Mouse (Mus musculus): ENCODE measurements around the gene Zfp174.
A peak's percentile ranks its signal among the peaks of the same experiment; 100 is the strongest.

The Zfp174 gene

DNA sequence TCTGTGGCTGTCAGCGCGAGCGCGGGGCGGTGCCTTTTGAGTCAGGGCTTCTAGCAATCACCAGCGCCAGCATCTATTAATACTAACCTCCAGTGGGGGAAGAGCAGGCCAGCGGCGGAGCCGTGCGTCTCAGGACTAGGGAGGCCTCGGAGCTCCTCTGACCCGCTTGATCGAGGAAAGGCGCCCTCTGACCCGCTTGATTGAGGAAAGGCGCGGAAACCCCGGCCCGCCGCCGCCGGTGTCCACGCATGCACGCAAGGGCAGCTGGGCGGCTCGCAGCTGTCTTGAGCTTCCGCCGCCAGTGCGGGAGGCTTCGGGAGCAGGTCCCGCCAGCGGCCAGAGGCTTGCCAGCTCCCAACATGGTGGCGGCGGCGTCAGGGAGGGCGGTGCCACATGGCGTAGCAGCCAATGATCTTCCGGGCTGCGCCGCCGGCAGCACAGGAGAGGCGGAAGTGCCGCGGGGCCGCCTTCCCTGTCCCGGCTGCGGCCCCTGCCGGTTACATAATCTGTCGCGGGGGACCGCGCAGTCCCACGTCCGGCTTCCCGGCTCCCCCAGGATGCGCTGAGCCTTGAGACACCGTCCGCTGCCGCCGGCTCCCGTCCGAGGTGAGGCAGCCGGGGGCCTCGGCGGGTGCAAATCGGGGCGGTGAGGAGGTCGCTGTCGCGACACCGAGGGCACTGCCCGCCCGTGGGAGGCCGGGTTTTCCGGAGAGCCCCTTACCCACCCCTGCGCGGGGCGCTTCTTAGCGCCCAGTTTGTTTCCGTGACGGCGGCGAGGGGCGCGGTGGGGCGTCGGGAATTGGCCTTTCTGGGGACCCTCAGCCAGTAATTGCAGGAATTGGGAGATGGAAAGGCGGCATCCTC, 37.4 kb downstream of the Zfp174 start, which contains the start of the genes Zfp597 and Gm20695:
Zfp597 (minus strand) TSS at position 361 of the 864 bp plus-strand sequence.
Gm20695 (plus strand) TSS at position 448 of the 864 bp plus-strand sequence.
- DNase-seq, result peak; percentile 97

DNA sequence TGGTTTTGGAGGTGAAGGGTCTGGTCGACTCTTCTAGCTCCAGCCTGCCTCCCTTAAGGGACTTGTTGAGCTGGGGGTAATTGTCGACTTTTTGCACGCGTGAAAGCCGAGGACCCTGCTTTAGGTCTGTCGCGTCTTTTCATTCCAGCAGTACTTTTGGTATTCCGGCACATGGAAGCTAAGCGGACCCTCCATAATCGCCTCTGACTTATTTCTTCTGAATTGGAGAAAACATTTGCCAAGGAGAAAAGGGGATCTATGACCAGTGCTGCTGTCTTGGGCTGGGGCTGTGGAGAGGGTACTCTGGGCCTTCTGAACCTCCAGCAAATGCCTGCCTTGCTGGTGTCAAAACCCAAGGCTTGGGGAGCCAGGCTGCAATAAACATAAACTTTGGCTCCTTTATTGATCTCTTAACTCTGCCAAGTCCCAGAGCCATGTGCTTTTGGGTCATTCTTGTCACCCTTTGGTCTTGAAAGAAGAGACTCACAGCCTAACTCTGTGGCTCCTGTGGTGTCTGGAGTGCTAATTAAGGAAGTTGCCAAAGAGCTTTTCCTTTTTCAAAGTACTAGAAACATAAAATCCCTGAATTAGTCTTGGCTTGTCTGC, 38.1 kb downstream of the Zfp174 start:
- no peak for DNase-seq

DNA sequence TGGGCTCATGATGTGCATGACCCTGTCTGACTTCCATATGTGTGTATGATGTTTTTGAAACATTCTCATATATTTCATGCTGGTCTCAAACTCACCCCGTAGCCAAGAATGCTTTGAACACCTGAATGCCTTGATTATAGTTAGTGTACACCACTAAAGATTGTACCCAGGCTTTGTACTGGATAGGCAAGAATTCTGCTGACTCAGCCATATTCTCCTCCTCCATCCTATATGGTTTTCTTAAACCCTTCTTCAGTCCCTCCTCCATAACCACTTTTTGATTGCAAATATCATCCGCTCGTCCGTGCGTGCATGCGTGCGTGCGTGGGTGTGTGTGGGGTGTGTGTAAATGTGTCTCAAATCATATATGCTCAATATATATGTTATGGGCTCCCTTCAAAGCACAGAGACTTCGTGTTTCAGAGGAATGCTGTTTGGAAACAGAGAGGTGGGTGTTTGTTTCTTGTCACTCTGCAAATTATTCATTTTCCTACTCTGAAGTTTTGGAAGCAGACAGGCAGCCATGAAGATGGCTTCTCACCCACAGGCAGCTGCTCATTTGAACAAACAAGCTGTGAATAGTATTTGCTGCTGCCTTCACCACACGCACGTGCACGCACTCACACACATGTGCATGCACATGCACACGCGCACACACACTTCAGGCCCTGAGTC, 44.7 kb downstream of the Zfp174 start:
- no peak for DNase-seq

DNA sequence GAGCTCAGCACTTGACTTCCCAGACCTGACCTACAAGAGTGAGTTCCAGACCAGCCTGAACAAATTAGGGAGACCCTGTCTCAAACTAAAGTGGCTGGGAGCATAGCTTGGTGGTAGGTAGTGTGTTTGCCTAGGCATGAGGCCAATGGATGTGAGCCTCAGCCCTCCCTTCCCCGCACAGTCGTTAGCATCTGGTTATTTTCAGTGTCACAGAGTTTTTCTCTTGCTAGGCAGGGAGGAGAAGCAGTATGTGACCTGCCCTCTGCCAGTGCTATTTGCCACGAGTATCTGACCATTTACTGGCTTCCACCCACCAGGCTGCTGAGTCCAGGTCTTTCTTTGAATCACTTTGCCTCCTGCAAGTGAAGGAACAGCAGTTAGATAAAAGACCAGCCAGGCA, 46.7 kb downstream of the Zfp174 start:
- no peak for DNase-seq

DNA sequence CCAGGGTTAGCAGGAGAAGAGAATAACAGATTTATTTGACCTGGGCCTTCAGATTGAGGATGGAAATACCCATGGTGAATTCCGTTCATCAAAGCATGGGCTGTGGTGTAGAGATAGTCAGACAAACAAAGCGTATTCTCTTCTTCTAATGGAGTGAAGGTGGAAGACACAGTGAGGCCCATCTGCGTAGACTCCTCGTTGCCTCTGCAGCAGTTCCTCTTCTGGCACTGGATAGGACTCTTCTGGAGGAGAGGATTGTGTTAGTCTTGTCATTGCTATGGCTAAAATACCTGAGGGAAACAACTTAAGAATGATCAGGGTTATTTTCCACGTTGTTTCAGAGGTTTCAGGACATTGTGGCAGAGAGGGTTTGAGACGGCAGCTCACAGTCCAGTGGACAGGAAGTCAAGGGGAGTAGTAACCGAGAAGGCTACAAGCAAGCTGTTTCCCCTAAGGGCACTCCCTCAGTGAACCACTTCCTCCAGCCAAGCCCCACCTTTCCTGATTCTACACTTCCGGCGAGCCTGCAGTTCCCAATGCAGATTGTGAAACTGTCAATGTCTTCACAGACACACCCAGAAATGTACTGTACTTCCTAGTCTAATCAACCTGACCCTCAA, 48.2 kb downstream of the Zfp174 start:
- peak; percentile 73 to 79 for DNase-seq

DNA sequence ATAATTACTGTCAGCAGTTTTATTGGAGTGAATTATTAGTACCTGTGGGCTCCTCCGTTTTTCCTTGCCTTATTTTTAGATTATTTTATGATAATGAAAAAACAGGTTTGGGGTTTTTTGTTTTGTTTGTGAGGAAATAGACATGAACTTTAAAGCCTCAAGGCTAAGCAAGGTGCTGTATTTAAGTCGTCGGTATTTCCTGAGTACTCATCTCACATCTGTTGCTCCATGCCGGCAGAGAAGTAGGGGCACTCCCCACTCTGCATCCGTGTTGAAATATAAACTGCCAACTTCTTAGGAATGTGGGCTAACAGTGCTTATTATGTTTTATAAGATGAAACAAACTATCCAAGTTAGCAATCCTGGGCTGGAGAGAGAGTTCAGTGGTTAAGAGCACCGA, 49.0 kb downstream of the Zfp174 start:
- no peak for DNase-seq

DNA sequence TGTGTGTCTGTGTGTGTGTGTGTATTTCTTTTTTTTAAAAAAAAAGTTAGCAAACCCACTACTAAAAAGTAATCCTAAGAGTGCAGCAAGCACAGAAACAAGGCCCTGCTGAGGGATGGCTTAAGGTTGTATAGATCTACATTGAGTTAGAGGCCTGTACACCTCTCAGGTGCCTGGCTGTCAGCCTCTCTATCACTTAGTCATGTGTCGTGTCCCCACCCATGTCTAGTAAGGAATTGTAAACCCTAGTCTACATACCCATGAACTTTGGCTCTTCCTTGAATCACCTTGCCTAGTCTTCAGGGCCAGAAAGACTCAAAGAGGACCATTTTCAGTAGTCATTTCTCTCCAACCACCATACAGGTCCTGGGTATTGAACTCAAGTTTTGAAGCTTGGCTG, 49.5 kb downstream of the Zfp174 start:
- DNase-seq, result no peak

DNA sequence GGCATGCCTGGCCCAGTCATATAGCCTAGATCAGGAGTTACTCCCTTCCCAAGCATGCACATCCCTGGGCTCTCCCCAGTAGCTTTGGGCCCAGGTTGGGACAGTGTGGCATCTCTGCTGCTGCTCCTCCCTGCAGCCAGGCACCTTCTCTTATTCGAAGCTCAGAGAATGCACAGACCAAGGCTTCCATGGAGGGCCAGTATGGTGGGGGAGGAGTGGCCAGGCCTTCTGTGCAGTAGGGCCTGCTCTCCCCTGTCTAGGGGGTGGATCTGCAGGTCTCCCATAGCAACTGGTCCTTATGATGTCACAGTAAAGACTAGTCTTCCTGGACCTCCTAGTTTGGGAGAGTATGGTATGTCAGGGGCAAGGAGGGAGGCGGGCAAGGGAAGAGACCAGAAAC, 60.4 kb downstream of the Zfp174 start:
- DNase-seq, result no peak

All from lung, postnatal 4 days (tissue).